Mouse (Mus musculus): ENCODE measurements around the gene Olfr703. TPM values are rescaled to one million over a fixed set of nuclear protein-coding genes. Genes with fewer than 3 reads are reported as not detected.

Olfr703 gene
- total and polyA plus RNA-seq, 3 experiments, result not detected

- no peaks in the 10 kb centered on the region for H3K4me1 ChIP-seq (ENCODE audit: control insufficient read depth in 1 of 2, insufficient read depth in 2 of 2)
- no peaks in the 10 kb centered on the region for H3K27me3 ChIP-seq (replicated peaks)
- H3K9ac ChIP-seq (ENCODE audit: insufficient read depth, low read depth), result no peak within 1 kb of the TSS
- no peak within 1 kb of the TSS for H3K27ac ChIP-seq (ENCODE audit: insufficient read depth, low read depth)
- no peaks in the 10 kb centered on the region for H3K9me3 ChIP-seq (replicated peaks; ENCODE audit: low read length)
- in situ Hi-C loops (cut with MboI; ENCODE audit: low pct_ligation_motif_present, low pct_unique_long_range_greater_than_20kb, low sequenced_read_pairs) (no loop called here), dilution Hi-C loops (cut with MboI; ENCODE audit: extremely low pct_ligation_motif_present, extremely low pct_unique_long_range_greater_than_20kb, low sequenced_read_pairs) (no loop called here)
- no peak for DNase-seq (ENCODE audit: extremely low read depth)
- no peak within 1 kb of the TSS for H3K4me3 ChIP-seq (replicated peaks in 1 of 3; ENCODE audit: low read depth in 2 of 3, low read length in 2 of 3, poor library complexity in 1 of 3)
- no peak within 1 kb of the TSS for H3K4me2 ChIP-seq (ENCODE audit: insufficient read depth, low read depth, poor library complexity, severe bottlenecking)
- H3K36me3 ChIP-seq (replicated peaks in 1 of 2; ENCODE audit: control insufficient read depth in 1 of 2, insufficient read depth in 1 of 2, low read length in 1 of 2), result no peaks in the 10 kb centered on the region
- TF ChIP-seq NRF1 (IDR thresholded peaks at IDR 0.05; ENCODE audit: low read depth, low read length) (no peak), TBP (conservative IDR thresholded peaks at IDR 0.05; ENCODE audit: low read depth, low read length) (no peak), RAD21 (IDR thresholded peaks at IDR 0.05; ENCODE audit: low read depth, low read length) (no peak), PAX5 (IDR thresholded peaks at IDR 0.05; ENCODE audit: low read length) (no peak), TCF12 (IDR thresholded peaks at IDR 0.05; ENCODE audit: low read depth, low read length) (no peak), SIN3A (IDR thresholded peaks at IDR 0.05; ENCODE audit: low read length) (no peak), USF2 (conservative IDR thresholded peaks at IDR 0.05; ENCODE audit: low read depth, low read length) (no peak), BHLHE40 (IDR thresholded peaks at IDR 0.05; ENCODE audit: low read depth, low read length) (no peak), ZMIZ1 (IDR thresholded peaks at IDR 0.05; ENCODE audit: low read depth, low read length) (no peak), ETS1 (conservative IDR thresholded peaks at IDR 0.05; ENCODE audit: low read depth, low read length) (no peak), MXI1 (IDR thresholded peaks at IDR 0.05; ENCODE audit: low read depth, low read length) (no peak), CTCF (conservative IDR thresholded peaks at IDR 0.05 in 1 of 2, IDR thresholded peaks at IDR 0.05 in 1 of 2; ENCODE audit: low read depth in 2 of 2, low read length in 2 of 2) (no peak), MYC (IDR thresholded peaks at IDR 0.05; ENCODE audit: low read depth, low read length) (no peak), IRF4 (IDR thresholded peaks at IDR 0.05; ENCODE audit: low read depth, low read length) (no peak), CHD1 (IDR thresholded peaks at IDR 0.05; ENCODE audit: low read depth, low read length) (no peak), USF1 (IDR thresholded peaks at IDR 0.05; ENCODE audit: low read depth, low read length) (no peak)
- H3K79me2 ChIP-seq (replicated peaks; ENCODE audit: control insufficient read depth, extremely low read depth, insufficient read depth, poor library complexity, severe bottlenecking), result no peaks in the 10 kb centered on the region
Observed at GRCm38 (mm10) chr7:106876791-106877190, 33.6 kb downstream of the Olfr703 start, which contains the start of gene Olfr705. Olfr705 (minus strand) TSS chr7:106876891.

GRCm38 (mm10) chr7:106888062-106888461, 44.9 kb downstream of the Olfr703 start, which contains the start of gene Olfr706:
Olfr706 (minus strand) TSS chr7:106888162.
- no peak for TF ChIP-seq SIN3A (IDR thresholded peaks at IDR 0.05; ENCODE audit: low read length)
- TF ChIP-seq HCFC1 (IDR thresholded peaks at IDR 0.05; ENCODE audit: low read depth, low read length), result no peak
- TF ChIP-seq USF1 (IDR thresholded peaks at IDR 0.05; ENCODE audit: low read depth, low read length), result no peak
- no peak for TF ChIP-seq CHD2 (IDR thresholded peaks at IDR 0.05; ENCODE audit: low read length)
- no peak for TF ChIP-seq ZKSCAN1 (IDR thresholded peaks at IDR 0.05; ENCODE audit: borderline replicate concordance, low read depth, low read length)
- TF ChIP-seq POLR2AphosphoS2 (IDR thresholded peaks at IDR 0.05; ENCODE audit: low read depth, low read length), result no peak
- TF ChIP-seq ZMIZ1 (IDR thresholded peaks at IDR 0.05; ENCODE audit: low read depth, low read length), result no peak
- no peak for TF ChIP-seq MAX (IDR thresholded peaks at IDR 0.05; ENCODE audit: low read length)
- TF ChIP-seq MAZ (IDR thresholded peaks at IDR 0.05; ENCODE audit: low read depth, low read length), result no peak
- no peak for TF ChIP-seq ZNF384 (IDR thresholded peaks at IDR 0.05; ENCODE audit: low read depth, low read length)
- TF ChIP-seq MYC (IDR thresholded peaks at IDR 0.05; ENCODE audit: low read depth, low read length), result no peak
- TF ChIP-seq ELF1 (IDR thresholded peaks at IDR 0.05; ENCODE audit: low read depth, low read length), result no peak
- TF ChIP-seq NRF1 (IDR thresholded peaks at IDR 0.05; ENCODE audit: low read depth, low read length), result no peak
- no peak for TF ChIP-seq ETS1 (conservative IDR thresholded peaks at IDR 0.05; ENCODE audit: low read depth, low read length)
- TF ChIP-seq UBTF (IDR thresholded peaks at IDR 0.05; ENCODE audit: low read depth, low read length), result no peak
- no peak for TF ChIP-seq CTCF (conservative IDR thresholded peaks at IDR 0.05 in 1 of 2, IDR thresholded peaks at IDR 0.05 in 1 of 2; ENCODE audit: low read depth in 2 of 2, low read length in 2 of 2)
- TF ChIP-seq SMC3 (IDR thresholded peaks at IDR 0.05; ENCODE audit: low read depth, low read length), result no peak
- dilution Hi-C loops (cut with MboI; ENCODE audit: extremely low pct_ligation_motif_present, extremely low pct_unique_long_range_greater_than_20kb, low sequenced_read_pairs), result no loop called here
- Histone ChIP-seq H3K27ac (ENCODE audit: insufficient read depth, low read depth) (no peak within 1 kb of the TSS), H3K4me2 (ENCODE audit: insufficient read depth, low read depth, poor library complexity, severe bottlenecking) (no peak within 1 kb of the TSS), H3K79me2 (replicated peaks; ENCODE audit: control insufficient read depth, extremely low read depth, insufficient read depth, poor library complexity, severe bottlenecking) (no peaks in the 10 kb centered on the region), H3K9me3 (replicated peaks; ENCODE audit: low read length) (no peaks in the 10 kb centered on the region), H3K36me3 (replicated peaks in 1 of 2; ENCODE audit: control insufficient read depth in 1 of 2, insufficient read depth in 1 of 2, low read length in 1 of 2) (no peaks in the 10 kb centered on the region), H3K9ac (ENCODE audit: insufficient read depth, low read depth) (no peak within 1 kb of the TSS), H3K4me1 (ENCODE audit: control insufficient read depth in 1 of 2, insufficient read depth in 2 of 2) (no peaks in the 10 kb centered on the region), H3K27me3 (replicated peaks) (no peaks in the 10 kb centered on the region), H3K4me3 (replicated peaks in 1 of 3; ENCODE audit: low read depth in 2 of 3, low read length in 2 of 3, poor library complexity in 1 of 3) (no peak within 1 kb of the TSS)
- no peak for DNase-seq (ENCODE audit: extremely low read depth)
- in situ Hi-C loops (cut with MboI; ENCODE audit: low pct_ligation_motif_present, low pct_unique_long_range_greater_than_20kb, low sequenced_read_pairs), result no loop called here

Measured in CH12.LX (cell line).